Mouse (Mus musculus) bone marrow macrophage, adult 2 months (primary cell): ENCODE measurements around the gene Gan. TPM values are rescaled to one million over a fixed set of nuclear protein-coding genes. Genes with fewer than 3 reads are reported as not detected.

Experiments
- H3K27ac ChIP-seq: 2 replicates; pipeline ENCODE4 v1.5.1; 2012; ENCODE audit warnings: low read depth, low read length; ENCODE audit not compliant: insufficient read depth
- H3K4me1 ChIP-seq: 2 replicates; pipeline ENCODE4 v1.6.1; 2012; ENCODE audit warnings: low read length; ENCODE audit not compliant: control insufficient read depth, insufficient read depth
- H3K4me3 ChIP-seq: 2 replicates; pipeline ENCODE4 v1.5.1; 2012; ENCODE audit warnings: mild to moderate bottlenecking, low read length, moderate library complexity; ENCODE audit not compliant: insufficient read depth
- CTCF ChIP-seq: IDR thresholded peaks from 2 replicates; pipeline ENCODE4 v1.5.1; 2012; ENCODE audit warnings: low read depth, mild to moderate bottlenecking, low read length, moderate library complexity
- POLR2A ChIP-seq: IDR thresholded peaks from 2 replicates; pipeline ENCODE4 v1.6.1; 2012; ENCODE audit warnings: mild to moderate bottlenecking, low read depth, low read length, borderline replicate concordance
- polyA plus RNA-seq: library from polyadenylated mRNA; stranded (reverse); fragments of >200 nt; gene quantifications from 2 replicates; pipeline ENCODE4 v1.2.4, GENCODE M21; 2012; ENCODE audit not compliant: missing spikeins, insufficient read depth, insufficient read length

Gan gene
- polyA plus RNA-seq = 7.0 and 7.5 TPM in 2 replicates

DNA sequence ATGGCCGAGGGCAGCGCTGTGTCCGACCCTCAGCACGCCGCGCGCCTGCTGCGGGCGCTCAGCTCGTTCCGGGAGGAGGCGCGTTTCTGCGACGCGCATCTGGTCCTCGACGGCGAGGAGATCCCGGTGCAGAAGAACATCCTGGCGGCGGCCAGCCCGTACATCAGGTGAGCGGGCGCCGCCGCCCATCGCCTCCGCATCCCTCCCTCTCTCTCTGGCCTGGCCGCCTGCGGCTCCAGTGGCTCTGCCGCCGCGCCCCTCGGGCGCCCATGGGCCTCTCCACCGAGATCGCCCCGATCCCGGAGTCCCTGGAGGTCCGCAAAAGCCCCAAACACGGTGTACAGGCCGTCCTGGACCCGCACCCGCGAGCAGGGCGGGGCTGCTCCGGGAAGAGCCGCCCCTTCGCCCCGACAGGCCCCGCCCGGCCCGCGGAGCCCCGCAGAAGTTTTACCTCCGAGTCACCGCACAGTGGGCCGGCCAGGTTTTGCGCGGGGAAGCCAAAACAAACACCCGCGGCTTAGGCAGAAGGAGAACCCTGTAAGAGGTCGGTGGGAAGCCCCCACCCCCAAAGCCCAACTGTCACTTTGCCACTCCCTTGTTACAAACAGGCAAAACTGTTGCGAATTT, at the start of gene Gan:
TSS of gene Gan (plus strand) at position 1 of the 627 bp plus-strand sequence.
- H3K27ac ChIP-seq = peak within 1 kb of the TSS; percentile 81
- H3K4me1 ChIP-seq = peaks cover 27% of the 10 kb centered on the region
- peak within 1 kb of the TSS; percentile 89 for H3K4me3 ChIP-seq
- TF ChIP-seq POLR2A = no peak
- TF ChIP-seq CTCF = no peak

DNA sequence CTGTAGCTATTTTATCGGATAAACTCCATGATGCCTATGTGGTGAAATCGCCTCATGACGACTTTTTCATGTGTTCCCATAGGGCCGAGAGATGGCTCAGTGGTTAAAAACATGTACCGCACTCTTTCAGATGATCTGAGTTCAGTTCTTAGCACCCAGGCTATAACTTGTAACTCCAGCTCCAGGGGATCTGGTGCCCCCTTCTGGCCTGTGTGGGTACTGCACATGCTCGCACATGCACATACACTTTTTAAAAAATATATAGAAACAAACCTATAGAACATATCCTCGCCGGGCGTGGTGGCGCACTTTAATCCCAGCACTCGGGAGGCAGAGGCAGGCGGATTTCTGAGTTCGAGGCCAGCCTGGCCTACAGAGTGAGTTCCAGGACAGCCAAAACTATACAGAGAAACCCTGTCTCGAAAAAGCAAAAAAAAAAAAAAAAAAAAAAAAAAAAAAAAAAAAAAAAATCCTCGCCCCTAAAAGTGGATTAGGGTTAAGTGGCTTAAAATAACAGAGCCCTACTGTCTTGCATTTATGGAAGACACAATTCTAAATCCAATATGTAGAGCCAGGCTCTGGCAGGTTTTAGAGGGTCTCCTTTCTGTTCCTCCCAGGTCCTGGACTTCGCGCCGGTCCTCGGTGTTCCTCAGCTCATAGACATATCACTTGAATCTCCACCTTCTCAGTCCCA, 48.8 kb upstream of the Gan start:
- Histone ChIP-seq H3K4me3 (no peak overlapping the region), H3K4me1 (no peaks in the 10 kb centered on the region), H3K27ac (no peak overlapping the region)
- TF ChIP-seq CTCF (peak; percentile 25; the same call in 1 of the 2 replicates), POLR2A (no peak)

DNA sequence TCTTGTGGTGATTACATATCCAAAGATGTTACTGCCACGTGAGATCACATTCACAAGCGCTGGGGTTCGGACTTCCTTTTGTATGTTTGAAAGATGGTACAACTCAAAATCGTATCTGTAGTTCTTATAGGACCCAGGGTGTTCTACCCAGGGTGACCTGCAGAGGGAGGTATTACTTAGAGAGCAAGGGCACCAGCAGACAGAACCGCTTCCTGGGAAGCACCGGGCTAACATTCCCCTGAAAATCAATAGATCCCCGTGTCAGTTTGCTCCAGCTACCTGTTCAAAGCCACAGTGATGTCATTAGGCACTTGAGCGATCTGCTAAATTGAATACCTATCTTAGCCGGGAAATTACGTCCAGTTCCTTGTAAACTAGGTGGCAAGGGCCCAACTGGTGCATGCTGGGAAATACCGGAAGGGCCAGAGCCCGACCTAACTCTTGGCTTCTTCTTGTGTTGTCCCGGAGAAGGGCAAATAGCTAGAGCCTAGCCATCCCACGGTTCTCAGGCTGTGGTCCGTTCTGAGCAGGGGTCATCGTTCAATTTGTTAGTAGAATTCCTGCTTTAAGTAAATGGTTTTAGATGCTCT, 48.0 kb upstream of the Gan start:
- Histone ChIP-seq H3K4me1 (no peaks in the 10 kb centered on the region), H3K4me3 (no peak overlapping the region), H3K27ac (no peak overlapping the region)
- TF ChIP-seq POLR2A = no peak
- peak; percentile 56 for TF ChIP-seq CTCF

DNA sequence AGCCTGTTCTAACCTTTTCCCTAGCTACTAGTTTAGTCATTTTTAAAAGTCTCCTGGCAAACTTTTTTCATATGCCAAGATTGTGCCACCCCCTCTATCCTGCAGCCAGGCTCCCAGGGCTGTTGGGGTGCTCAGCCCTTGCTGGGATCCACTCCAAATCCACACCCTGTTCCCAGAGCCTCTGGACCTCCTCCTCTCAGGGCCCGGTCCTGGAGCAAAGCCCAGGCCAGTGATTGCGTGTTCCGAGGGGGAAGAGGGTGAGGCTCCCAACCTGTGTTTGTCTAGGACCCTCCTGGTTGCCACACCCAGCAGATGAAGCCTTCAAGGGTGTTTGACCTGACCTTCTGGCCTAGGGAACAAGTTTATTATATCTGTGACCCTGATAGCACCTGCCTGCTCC, 46.3 kb upstream of the Gan start:
- no peak overlapping the region for H3K4me3 ChIP-seq
- H3K4me1 ChIP-seq = no peaks in the 10 kb centered on the region
- no peak overlapping the region for H3K27ac ChIP-seq
- TF ChIP-seq POLR2A = no peak
- TF ChIP-seq CTCF = no peak

DNA sequence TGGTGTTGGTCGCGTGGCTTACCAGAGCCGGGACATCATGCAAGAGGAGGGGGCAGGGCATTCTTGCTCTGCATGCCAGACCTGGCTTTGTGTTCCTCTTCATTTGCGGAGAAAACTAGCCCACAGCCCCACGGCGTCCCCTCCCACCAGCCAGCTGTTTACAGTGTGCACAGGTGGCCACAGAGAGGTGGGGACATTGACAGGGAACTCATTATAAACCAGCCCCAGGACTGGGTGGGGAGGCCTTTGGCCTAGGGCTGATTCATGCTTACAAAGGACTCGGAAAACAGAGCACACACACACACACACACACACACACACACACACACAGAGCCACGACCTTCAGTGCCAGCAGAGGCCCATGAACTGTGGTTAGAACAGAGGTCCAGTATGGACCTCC, 45.7 kb upstream of the Gan start:
- no peak for TF ChIP-seq CTCF
- TF ChIP-seq POLR2A = no peak
- Histone ChIP-seq H3K27ac (no peak overlapping the region), H3K4me1 (no peaks in the 10 kb centered on the region), H3K4me3 (no peak overlapping the region)

DNA sequence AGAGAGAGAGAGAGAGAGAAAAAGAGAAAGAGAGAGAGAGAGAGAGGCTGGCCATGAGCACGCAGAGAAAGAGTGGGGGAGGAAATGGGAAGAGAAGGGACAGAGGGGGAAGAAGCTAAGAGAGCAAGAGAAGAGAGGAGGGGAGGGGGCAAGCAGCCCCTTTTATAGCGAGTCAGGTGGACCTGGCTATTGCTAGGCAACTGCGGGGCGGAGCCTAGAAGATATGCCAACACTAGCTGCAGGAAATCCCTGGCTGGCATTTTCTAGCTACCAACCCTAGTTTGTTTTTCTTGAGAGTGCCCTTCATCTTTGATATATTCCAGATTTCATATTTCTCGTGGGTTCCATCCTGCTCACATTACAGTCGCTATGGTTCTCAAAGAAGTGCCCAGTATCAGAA, 42.8 kb upstream of the Gan start:
- Histone ChIP-seq H3K27ac (no peak overlapping the region), H3K4me1 (peaks cover 6% of the 10 kb centered on the region; the same call in 1 of the 2 replicates), H3K4me3 (no peak overlapping the region)
- no peak for TF ChIP-seq POLR2A
- TF ChIP-seq CTCF = no peak

DNA sequence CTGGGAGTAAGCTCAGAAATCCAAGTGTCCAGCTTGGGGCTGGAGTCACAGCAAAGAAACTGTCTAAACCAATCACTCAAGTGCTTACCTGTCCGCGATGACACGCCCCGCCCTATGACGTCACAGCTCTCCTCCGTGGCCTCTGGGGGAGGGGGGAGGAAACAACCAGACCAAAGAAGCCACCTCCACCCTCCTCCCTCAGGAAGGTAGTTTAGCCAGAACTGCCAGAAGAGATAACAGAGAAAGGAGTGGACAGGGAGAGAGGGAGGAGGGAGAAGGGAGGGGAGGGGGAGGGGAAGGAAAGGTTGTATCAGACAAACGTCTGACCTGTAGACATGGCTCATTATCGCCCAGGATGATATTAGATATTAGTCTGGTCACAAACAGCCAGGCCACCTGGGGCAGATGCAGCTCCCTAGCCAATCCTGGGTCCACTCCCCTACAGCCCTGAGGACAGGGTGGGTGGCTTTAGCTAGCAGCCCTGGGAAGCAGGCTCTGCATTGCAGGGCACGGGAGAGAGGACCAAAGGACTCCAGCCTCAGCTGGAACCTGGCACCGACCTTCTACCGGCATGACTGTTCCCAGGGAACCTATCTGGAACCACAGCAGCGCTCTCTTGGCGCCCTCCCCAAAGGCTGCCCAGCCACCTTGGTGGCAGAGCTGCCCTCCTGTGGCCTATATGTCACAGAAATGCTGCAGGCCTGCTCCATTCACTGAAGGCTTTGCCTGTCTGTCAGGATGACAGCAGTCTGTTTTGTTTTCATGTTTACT, 42.1 kb upstream of the Gan start:
- H3K4me3 ChIP-seq = no peak overlapping the region
- no peak overlapping the region for H3K27ac ChIP-seq
- peaks cover 10% of the 10 kb centered on the region for H3K4me1 ChIP-seq
- TF ChIP-seq CTCF = no peak
- TF ChIP-seq POLR2A = no peak

DNA sequence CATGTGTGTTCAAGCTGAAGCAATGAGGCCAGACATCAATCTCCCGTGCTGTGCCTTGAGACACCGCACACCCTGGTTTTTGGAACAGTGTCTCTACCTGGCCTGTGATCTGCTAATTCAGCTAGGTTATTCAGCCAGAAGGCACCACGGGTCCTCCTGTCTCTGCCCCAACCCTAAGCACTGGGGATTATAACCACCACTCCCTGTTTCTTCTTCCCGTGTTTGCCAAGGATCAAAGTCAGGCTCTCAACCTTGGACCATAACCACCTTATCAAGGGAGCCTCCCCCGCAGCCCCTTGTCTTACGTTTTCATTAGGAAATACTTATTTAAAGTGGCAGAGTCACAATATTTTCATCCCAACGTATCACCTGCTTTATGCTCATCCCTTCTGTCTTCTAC, 41.4 kb upstream of the Gan start:
- Histone ChIP-seq H3K4me3 (no peak overlapping the region), H3K4me1 (peaks cover 16% of the 10 kb centered on the region), H3K27ac (no peak overlapping the region)
- TF ChIP-seq POLR2A (no peak), CTCF (no peak)

DNA sequence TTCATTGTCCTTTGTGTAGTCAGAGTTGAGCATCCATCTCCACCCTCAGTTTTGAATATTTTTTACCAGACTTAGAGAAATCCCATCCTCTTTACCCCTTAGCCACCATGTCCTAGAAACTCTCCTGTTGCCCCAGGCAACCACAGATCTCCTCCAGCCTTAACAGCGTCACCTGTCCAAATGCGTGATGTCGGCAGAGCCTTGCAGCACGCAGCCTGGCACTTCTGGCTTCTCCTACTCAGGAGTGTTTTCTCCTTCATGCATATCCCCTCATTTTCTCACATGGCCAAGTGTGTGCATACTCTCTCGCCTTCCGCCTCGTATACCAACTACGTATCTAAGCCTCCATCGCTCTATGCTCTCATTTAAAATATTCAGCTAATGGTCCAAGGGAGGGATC, 39.5 kb upstream of the Gan start:
- TF ChIP-seq CTCF (no peak), POLR2A (no peak)
- Histone ChIP-seq H3K4me1 (peaks cover 20% of the 10 kb centered on the region), H3K27ac (no peak overlapping the region), H3K4me3 (no peak overlapping the region)
